Mouse (Mus musculus): Measurements from ENCODE around the gene Ifna9. TPM values are rescaled to one million over a fixed set of nuclear protein-coding genes. Genes with fewer than 3 reads are reported as not detected.
"Not testable (repeated sequence)": the region's sequence is repeated elsewhere in the genome, so short reads cannot be mapped to it uniquely, and the experiment has no call there.

The Ifna9 gene
- polyA plus RNA-seq (2012; ENCODE audit: insufficient read depth, insufficient read length, missing spikeins), result not detected in 2 replicates

GRCm38 (mm10) chr4:88592285-88592684 is at the start of gene Ifna9:
TSS of gene Ifna9 (minus strand) at chr4:88592385.
- H3K4me3 ChIP-seq (ENCODE audit: insufficient read depth, low read length), result no peak within 1 kb of the TSS
- H3K4me1 ChIP-seq (ENCODE audit: control insufficient read depth, insufficient read depth, low read length), result no peaks in the 10 kb centered on the region
- TF ChIP-seq POLR2A (IDR thresholded peaks at IDR 0.05; ENCODE audit: borderline replicate concordance, low read depth, low read length), result no peak
- no peak for TF ChIP-seq CTCF (IDR thresholded peaks at IDR 0.05; ENCODE audit: low read depth, low read length)
- H3K27ac ChIP-seq (ENCODE audit: insufficient read depth, low read depth, low read length), result no peak within 1 kb of the TSS

DNA sequence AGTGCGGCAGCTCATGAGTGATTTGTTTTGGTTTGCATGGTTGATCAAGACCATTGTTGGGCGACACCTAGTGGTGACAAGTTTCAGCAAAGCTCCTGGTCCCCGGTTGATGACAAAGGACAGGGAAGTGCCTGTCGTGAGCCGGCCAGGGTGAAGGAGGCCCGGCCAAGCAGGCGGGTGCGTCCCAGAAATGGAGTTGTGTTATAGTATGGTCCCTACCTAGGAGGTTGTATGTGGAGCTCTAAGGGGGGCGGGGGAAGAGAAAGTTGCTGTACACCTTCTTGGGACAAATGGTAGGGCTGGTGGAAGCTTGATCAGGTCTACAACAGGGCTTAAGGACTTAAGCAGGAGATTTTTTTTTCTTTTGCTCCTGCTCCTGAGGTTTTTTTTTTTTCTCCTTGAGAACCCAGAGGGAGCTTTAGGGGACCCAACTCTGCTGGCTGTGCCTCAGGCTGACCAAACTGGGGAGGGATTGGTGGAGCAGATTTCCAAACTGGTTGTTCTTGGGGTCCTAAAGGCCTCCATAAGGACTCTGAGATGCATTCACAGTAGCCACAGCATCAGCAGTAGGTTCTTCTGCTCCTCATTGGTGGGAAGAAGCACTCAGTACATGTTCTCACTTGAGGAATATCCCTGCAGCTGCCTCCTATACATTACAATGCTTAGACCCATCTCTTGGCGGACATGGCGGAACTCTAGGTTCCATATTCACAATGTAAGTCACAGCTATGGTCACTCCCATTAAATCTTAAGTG is 49.1 kb upstream of the Ifna9 start:
- H3K4me1 ChIP-seq (ENCODE audit: control insufficient read depth, insufficient read depth, low read length), result no peaks in the 10 kb centered on the region
- H3K4me3 ChIP-seq (ENCODE audit: insufficient read depth, low read length), result peak overlapping the region; percentile 65
- H3K27ac ChIP-seq (ENCODE audit: insufficient read depth, low read depth, low read length), result no peak overlapping the region
- peak; percentile 100 for TF ChIP-seq CTCF (IDR thresholded peaks at IDR 0.05; ENCODE audit: low read depth, low read length)
- no peak for TF ChIP-seq POLR2A (IDR thresholded peaks at IDR 0.05; ENCODE audit: borderline replicate concordance, low read depth, low read length)

DNA sequence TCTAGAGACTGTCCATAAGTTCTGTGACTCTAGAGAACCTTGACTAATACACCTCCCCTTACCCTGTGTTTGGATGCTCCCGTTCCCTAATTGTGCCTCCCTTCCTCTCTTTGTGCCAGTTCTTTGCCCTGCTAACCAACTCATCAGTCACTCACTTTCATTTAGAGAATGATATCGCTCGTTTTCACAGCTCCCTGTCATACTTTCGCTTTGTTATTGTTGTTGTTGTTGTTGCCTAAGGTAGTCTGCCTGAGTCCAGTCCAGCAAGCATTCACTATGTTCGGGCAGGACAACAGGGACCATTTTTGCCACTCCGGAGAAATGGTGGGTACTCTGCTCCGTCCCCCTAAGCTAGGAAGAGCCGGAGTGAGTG is 48.5 kb upstream of the Ifna9 start:
- no peak for TF ChIP-seq CTCF (IDR thresholded peaks at IDR 0.05; ENCODE audit: low read depth, low read length)
- TF ChIP-seq POLR2A (IDR thresholded peaks at IDR 0.05; ENCODE audit: borderline replicate concordance, low read depth, low read length), result no peak
- Histone ChIP-seq H3K4me1 (ENCODE audit: control insufficient read depth, insufficient read depth, low read length) (no peaks in the 10 kb centered on the region), H3K4me3 (ENCODE audit: insufficient read depth, low read length) (peak overlapping the region; percentile 65), H3K27ac (ENCODE audit: insufficient read depth, low read depth, low read length) (no peak overlapping the region)

- Histone ChIP-seq H3K4me3 (ENCODE audit: insufficient read depth, low read length) (no peak within 1 kb of the TSS), H3K4me1 (ENCODE audit: control insufficient read depth, insufficient read depth, low read length) (no peaks in the 10 kb centered on the region), H3K27ac (ENCODE audit: insufficient read depth, low read depth, low read length) (no peak within 1 kb of the TSS)
- TF ChIP-seq POLR2A (IDR thresholded peaks at IDR 0.05; ENCODE audit: borderline replicate concordance, low read depth, low read length) (no peak), CTCF (IDR thresholded peaks at IDR 0.05; ENCODE audit: low read depth, low read length) (no peak)
Observed at GRCm38 (mm10) chr4:88634311-88634710, 42.1 kb upstream of the Ifna9 start, which contains the start of gene C87499. TSS of gene C87499 (minus strand) at chr4:88634411.

- TF ChIP-seq POLR2A (IDR thresholded peaks at IDR 0.05; ENCODE audit: borderline replicate concordance, low read depth, low read length), result no peak
- TF ChIP-seq CTCF (IDR thresholded peaks at IDR 0.05; ENCODE audit: low read depth, low read length), result no peak
- H3K27ac ChIP-seq (ENCODE audit: insufficient read depth, low read depth, low read length), result no peak within 1 kb of the TSS
- H3K4me1 ChIP-seq (ENCODE audit: control insufficient read depth, insufficient read depth, low read length), result no peaks in the 10 kb centered on the region
- no peak within 1 kb of the TSS for H3K4me3 ChIP-seq (ENCODE audit: insufficient read depth, low read length)
Observed at GRCm38 (mm10) chr4:88603276-88603675, 11.1 kb upstream of the Ifna9 start, which contains the start of gene Ifna12. TSS of gene Ifna12 (minus strand) at chr4:88603376.

DNA sequence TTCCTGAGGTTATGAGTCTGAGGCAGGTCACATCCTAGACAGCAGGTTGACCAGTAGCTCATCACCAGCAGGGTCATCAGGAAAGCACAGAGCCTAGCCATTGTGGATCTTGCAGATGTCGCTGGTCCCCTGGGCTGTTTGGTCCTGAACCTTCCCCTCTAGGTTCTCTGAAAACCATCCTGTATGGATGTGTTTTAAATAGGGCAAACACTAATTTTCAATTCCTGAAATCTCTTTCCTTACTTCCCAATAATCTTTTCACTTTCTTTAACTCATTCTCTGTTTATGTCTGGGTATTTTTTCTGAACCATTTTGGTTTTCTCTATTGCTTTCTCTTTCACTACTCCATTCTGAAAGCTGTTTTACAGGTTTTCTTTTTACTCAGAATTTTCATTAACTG is 20.5 kb downstream of the Ifna9 start, which contains the start of gene Ifna14:
Gene Ifna14, minus strand, starts transcription at position 101 of the 400 bp plus-strand sequence.
- TF ChIP-seq POLR2A (IDR thresholded peaks at IDR 0.05; ENCODE audit: borderline replicate concordance, low read depth, low read length), result no peak
- no peak for TF ChIP-seq CTCF (IDR thresholded peaks at IDR 0.05; ENCODE audit: low read depth, low read length)
- H3K27ac ChIP-seq (ENCODE audit: insufficient read depth, low read depth, low read length), result no peak within 1 kb of the TSS
- peaks cover 2% of the 10 kb centered on the region; the same call in 1 of the 2 replicates for H3K4me1 ChIP-seq (ENCODE audit: control insufficient read depth, insufficient read depth, low read length)
- H3K4me3 ChIP-seq (ENCODE audit: insufficient read depth, low read length), result no peak within 1 kb of the TSS

DNA sequence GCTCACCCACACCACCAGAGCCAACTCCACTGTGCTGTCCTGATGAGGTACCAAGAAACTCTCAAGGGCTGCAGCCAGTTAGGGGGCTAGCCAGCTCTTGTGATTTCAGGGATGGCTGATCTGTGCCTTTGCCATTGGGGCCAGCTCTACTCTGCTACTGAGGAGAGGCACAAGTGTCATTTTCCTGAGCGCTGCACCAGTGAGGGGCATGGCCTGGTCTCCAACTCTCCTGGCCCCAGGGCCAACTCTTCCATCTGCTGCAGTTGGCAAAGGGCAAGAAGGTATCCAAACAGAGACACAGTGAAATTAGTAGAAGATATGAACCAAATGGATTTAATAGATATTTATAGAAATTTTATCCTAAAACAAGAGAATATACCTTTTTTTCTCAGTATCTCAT is 30.4 kb downstream of the Ifna9 start:
- Histone ChIP-seq H3K4me3 (ENCODE audit: insufficient read depth, low read length) (no peak overlapping the region), H3K27ac (ENCODE audit: insufficient read depth, low read depth, low read length) (no peak overlapping the region), H3K4me1 (ENCODE audit: control insufficient read depth, insufficient read depth, low read length) (no peaks in the 10 kb centered on the region)
- TF ChIP-seq CTCF (IDR thresholded peaks at IDR 0.05; ENCODE audit: low read depth, low read length), result no peak
- no peak for TF ChIP-seq POLR2A (IDR thresholded peaks at IDR 0.05; ENCODE audit: borderline replicate concordance, low read depth, low read length)

DNA sequence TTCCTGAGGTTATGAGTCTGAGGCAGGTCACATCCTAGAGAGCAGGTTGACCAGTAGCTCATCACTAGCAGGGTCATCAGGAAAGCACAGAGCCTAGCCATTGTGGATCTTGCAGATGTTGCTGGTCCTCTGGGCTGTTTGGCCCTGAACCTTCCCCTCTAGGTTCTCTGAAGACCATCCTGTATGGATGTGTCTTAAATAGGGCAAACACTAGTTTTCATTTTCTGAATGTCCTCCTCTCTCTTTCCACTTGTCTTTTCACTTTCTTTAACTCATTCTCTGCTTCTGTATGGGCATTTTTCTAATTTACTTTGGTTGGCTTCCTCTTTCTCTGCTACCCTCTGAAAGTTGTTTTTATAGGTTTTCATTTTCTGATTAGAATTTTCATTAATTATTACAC is 34.0 kb downstream of the Ifna9 start, which contains the start of gene Ifna15:
Gene Ifna15, minus strand, starts transcription at position 101 of the 400 bp plus-strand sequence.
- H3K4me3 ChIP-seq (ENCODE audit: insufficient read depth, low read length); H3K4me1 ChIP-seq (ENCODE audit: control insufficient read depth, insufficient read depth, low read length); H3K27ac ChIP-seq (ENCODE audit: insufficient read depth, low read depth, low read length): not testable (repeated sequence)

DNA sequence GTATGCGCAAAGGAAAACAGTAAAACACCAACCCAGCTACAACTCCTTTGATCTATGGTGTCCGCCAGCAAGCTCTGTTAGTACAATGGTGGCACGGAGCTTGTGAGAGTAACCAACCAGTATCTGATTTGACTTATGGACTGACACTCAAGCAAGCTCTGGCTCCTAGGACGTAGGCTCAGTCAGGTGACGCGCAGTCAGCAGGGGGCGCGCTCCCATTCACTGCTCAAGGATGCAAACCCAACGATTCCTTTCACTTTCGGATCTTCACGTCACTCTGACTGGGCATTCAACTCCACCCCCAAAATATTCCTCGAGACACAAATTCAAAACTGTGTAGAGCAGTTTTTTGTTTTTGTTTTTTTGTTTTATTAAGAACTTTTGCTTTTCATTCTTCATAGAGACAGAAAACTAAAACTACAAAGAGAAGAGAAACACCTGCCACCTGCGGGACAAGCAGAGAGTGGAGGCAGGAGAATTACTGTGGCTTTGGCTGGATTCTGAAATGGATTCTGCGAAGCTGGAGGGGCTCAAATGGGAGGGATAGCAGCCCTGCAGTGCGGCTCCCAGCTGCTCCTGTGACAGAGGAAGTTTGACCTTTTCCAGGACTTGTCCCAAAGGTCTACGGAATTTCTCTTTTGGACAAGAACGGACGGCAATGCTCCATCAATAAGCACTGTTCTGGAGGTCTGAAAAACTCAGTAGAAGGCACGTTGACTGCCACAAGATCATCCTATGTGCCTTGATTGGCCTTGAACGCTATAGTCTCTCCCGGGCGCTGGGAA is 41.8 kb downstream of the Ifna9 start:
- peaks cover 7% of the 10 kb centered on the region; the same call in 1 of the 2 replicates for H3K4me1 ChIP-seq (ENCODE audit: control insufficient read depth, insufficient read depth, low read length)
- H3K27ac ChIP-seq (ENCODE audit: insufficient read depth, low read depth, low read length), result no peak overlapping the region
- peak overlapping the region; percentile 57 for H3K4me3 ChIP-seq (ENCODE audit: insufficient read depth, low read length)
- TF ChIP-seq POLR2A (IDR thresholded peaks at IDR 0.05; ENCODE audit: borderline replicate concordance, low read depth, low read length), result no peak
- peak; percentile 40 for TF ChIP-seq CTCF (IDR thresholded peaks at IDR 0.05; ENCODE audit: low read depth, low read length)

GRCm38 (mm10) chr4:88547986-88548385 is 44.2 kb downstream of the Ifna9 start:
- Histone ChIP-seq H3K27ac (ENCODE audit: insufficient read depth, low read depth, low read length) (no peak overlapping the region), H3K4me1 (ENCODE audit: control insufficient read depth, insufficient read depth, low read length) (peaks cover 7% of the 10 kb centered on the region; the same call in 1 of the 2 replicates), H3K4me3 (ENCODE audit: insufficient read depth, low read length) (no peak overlapping the region)
- TF ChIP-seq POLR2A (IDR thresholded peaks at IDR 0.05; ENCODE audit: borderline replicate concordance, low read depth, low read length), result no peak
- TF ChIP-seq CTCF (IDR thresholded peaks at IDR 0.05; ENCODE audit: low read depth, low read length), result no peak
